Mouse (Mus musculus): ENCODE results near the gene Olfr313. TPM values are rescaled to one million over a fixed set of nuclear protein-coding genes. Genes with fewer than 3 reads are reported as not detected.
"Not testable (repeated sequence)": the region's sequence is repeated elsewhere in the genome, so short reads cannot be mapped to it uniquely, and the experiment has no call there.

Olfr313 gene
- total RNA-seq (2021): not detected

DNA sequence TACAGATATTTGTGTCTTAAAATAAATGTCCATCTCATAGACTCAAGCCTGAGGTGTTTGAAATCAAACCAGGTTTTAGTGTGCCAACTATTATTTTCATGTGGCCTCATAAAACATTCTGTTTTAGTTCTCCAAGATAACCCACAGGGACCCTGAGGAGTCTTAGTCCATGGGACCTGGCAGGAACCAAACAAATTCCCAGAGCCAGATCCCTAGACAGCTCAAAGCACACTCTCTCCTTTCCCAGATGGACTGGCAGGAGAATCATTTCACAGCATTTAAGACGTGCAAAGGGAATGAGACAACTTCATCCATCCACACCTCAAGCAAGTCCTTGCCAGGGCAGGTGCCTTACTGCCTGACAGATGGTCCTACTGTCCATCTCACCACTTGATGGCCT lies at the start of gene Olfr313:
Olfr313 (plus strand) TSS at position 301 of the 400 bp plus-strand sequence.
- intact Hi-C loops (cut with DNase I); DNase-seq (ENCODE audit: low spot score in 2 of 2): not testable (repeated sequence)

DNA sequence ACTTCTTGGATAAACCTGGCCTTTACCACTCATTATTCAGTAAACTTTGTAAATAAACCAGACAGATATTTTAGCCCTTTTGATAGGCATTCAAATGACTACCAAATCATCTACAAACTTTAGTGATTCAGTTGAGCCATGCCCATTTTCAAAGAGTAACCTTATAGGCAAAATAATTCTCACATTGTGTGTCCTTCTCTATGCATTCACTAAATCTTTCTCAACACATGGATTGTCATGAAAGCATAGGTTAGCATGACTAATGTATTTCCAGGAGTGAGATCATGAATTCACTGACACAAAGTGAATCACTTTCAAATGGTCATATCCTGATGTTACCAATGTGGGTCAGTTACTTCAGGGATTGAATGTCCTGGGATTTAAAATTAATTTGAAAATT lies 41.9 kb upstream of the Olfr313 start, which contains the start of gene Olfr315:
Olfr315 (plus strand) TSS at position 301 of the 400 bp plus-strand sequence.
- intact Hi-C loops (cut with DNase I): no loop called here
- no peak for DNase-seq (ENCODE audit: low spot score in 2 of 2)

DNA sequence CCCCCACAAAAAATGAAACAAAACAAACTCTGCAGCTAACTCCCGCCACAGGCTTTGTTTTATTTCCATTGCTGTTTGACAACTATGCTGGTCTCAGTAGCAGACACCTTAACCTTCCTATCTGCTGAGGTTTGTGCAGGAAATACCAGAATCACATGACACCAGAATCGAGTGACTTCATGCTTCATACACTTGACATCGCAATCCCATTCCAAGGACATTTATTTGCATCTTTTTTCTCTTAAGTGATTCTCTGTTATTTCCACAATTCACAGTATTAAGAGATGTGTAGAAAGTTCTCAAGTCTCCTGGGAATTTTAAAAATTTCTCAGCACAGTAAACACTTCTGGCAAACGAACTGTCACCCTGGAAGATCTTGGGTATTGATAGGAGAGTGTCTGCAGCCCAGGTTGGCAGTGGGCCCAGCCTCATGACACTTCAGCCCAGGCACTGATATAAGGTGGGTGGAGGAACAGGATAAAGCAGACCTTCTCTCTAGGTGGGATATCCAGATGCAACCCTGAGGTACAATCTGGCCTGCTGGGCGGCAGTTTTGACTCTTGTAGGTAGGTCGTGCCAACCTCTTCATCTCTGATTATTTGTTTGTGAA lies 32.2 kb upstream of the Olfr313 start, which contains the start of gene Olfr314:
Olfr314 (plus strand) TSS at position 473 of the 610 bp plus-strand sequence.
- DNase-seq (ENCODE audit: low spot score in 2 of 2): no peak
- intact Hi-C loops (cut with DNase I): no loop called here

DNA sequence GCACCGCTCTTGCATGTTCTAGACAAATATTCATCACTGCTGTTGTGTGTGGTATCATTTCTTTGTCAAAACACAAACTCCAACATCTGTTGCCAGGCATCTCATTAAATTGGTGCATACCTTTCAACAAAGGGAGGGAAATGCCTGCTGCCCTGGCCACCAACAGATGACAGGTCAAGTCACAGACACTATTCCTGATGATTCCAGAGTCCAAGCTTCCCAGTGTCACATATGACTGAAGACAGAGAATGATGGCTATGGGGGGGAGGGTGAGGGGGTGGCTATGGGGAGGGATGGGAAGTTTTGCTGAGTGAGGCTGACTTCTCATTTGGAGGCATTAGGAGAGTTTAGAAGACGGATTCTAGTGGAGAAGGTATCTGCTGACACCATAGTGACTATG lies 30.6 kb upstream of the Olfr313 start:
- DNase-seq (ENCODE audit: low spot score in 2 of 2): no peak
- intact Hi-C loops (cut with DNase I): no loop called here

DNA sequence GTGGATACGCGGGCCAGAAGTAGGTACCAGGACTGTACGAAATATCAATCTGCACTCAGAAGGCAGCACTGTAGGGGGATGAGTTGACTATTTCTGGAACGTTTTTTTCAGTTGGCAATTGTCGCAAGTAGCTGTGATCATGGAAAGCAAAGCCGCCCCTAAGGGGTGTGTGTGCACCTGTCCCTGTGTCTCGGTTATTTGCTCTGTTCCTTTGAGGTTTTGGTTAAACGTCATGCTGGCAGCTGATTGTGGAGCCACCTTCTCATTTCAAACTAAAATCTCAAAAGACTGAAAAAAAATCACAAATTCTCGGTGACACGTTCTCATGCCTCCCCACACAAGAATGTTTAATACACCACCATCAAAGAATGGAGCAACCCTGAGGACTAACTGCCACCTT lies 27.1 kb upstream of the Olfr313 start:
- no peak for DNase-seq (ENCODE audit: low spot score in 2 of 2)
- intact Hi-C loops (cut with DNase I): no loop called here

DNA sequence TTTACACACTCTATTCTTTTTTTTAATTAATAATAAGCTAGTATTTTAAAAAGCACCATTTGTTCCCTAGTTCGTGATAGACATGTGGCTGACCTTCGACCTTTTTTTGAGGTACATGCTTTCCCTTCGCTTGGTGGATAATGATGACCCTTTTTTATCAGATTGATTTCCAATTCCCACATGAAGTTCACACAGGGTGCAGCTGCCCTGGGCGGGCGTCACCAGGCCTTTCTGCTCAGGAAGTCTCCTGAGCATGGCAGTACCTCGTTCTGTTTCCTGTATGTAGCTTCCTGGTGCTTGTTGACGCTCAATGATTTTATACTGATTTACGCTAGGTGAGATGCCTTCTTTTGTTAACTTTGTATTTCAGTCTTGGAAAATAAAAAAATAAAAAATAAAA lies 26.5 kb upstream of the Olfr313 start:
- no peak for DNase-seq (ENCODE audit: low spot score in 2 of 2)
- intact Hi-C loops (cut with DNase I): no loop called here

GRCm38 (mm10) chr11:58789532-58789931 lies 25.3 kb upstream of the Olfr313 start:
- peak in 1 of 2 experiments; percentile 4 for DNase-seq (ENCODE audit: low spot score in 2 of 2)
- intact Hi-C loops (cut with DNase I): no loop called here

DNA sequence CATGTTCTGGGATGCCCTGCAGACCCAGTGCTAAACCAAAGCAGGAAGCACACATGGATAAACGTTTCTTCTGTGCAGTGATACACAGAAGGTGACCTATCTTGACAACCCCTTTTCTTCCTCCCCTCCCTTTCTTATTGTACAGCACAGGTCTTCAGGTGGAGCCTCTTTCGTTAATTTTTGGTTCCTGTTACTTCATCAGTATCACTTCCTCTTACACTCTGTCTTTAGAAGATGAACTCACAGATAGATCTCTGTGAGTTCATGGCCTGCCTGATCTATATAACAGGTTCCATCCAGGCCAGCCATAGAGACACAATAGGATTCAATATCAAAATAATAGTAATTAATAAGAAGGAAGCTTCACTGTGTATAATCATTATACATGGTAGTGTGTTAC lies 24.7 kb upstream of the Olfr313 start:
- intact Hi-C loops (cut with DNase I): no loop called here
- DNase-seq (ENCODE audit: low spot score in 2 of 2): no peak

- intact Hi-C loops (cut with DNase I): no loop called here
- no peak for DNase-seq (ENCODE audit: low spot score in 2 of 2)
These were observed 24.2 kb upstream of the Olfr313 start for GRCm38 (mm10) chr11:58790646-58791045.

- intact Hi-C loops (cut with DNase I): loop anchor here (5.0 kb wide), 1 partner anchor 51 kb away; the partner anchor contains the start of gene Gm12258
- DNase-seq (ENCODE audit: low spot score in 2 of 2): no peak
These were observed 18.9 kb upstream of the Olfr313 start for GRCm38 (mm10) chr11:58795856-58796255.

DNA sequence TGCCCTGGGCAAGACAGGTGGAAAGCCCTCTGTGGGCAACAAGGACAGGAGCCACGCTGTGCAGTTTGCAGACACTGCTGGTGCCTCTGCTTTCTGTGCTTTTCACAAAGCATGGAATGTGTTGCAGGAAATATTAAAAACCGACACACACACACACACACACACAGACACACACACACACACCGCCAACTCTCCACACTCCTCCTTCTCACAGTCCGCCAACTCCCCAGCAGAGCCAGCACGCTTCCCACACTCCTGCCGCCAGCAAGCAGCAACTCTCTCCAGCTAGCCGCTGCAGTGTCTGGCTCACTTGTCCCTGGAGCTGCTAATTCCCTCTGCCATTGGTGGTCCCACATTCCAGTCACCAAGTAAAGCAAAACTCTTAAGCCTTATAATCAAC lies 17.9 kb upstream of the Olfr313 start:
- intact Hi-C loops (cut with DNase I): loop anchor here (5.0 kb wide), 1 partner anchor 50 kb away; the partner anchor contains the start of gene Gm12258
- peak; percentile 76 to 89 for DNase-seq (ENCODE audit: low spot score in 2 of 2)

DNA sequence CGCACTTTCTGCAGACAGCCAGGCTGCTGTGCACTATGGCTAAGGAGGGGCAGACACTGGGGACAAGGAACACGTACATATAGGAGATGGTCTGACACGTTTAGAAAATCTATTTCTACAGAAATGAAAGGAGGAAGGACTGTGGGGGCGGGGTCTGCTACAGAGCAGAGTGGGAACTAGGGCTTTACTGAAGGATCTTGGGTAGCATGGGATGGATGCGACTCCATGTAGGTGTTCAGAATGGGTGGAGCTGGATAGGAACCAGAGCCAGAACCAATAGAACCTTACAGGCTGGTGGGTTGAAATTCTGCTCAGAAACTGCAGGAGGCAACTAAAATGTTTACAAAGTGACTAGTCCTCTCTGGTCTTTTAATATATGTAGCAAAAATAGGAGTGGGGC lies 15.1 kb upstream of the Olfr313 start:
- intact Hi-C loops (cut with DNase I): loop anchor here (5.0 kb wide), 1 partner anchor 48 kb away; the partner anchor contains the start of gene Gm12258

GRCm38 (mm10) chr11:58801558-58802228 lies 13.1 kb upstream of the Olfr313 start, which contains the start of gene Fam183b:
TSS of gene Fam183b (minus strand) at chr11:58801960.
- intact Hi-C loops (cut with DNase I): no loop called here
- DNase-seq (ENCODE audit: low spot score in 2 of 2): peak; percentile 19

More for the DNA sequence above, 15.1 kb upstream of the Olfr313 start:
- peak; percentile 9 to 61 for DNase-seq (ENCODE audit: low spot score in 2 of 2)

DNA sequence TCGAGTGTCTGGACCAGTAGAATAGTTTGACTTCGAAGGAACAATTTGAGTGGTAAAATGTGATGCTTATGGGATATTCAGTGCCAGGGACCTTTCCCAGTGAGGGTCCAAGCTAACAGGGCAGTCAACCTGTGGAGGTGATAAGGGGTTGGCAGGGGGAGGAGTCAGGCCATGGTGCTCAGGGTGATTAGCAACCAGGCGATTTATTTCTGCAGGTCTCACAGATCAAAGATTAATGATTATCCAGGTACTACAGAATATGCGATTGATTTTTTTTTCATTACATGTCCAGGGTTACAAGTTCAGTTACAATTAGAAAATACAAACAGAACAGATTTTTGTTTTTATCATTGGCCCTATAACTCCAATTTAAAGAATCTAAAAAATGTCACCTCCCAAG lies 10.9 kb upstream of the Olfr313 start:
- intact Hi-C loops (cut with DNase I): no loop called here
- DNase-seq (ENCODE audit: low spot score in 2 of 2): no peak

DNA sequence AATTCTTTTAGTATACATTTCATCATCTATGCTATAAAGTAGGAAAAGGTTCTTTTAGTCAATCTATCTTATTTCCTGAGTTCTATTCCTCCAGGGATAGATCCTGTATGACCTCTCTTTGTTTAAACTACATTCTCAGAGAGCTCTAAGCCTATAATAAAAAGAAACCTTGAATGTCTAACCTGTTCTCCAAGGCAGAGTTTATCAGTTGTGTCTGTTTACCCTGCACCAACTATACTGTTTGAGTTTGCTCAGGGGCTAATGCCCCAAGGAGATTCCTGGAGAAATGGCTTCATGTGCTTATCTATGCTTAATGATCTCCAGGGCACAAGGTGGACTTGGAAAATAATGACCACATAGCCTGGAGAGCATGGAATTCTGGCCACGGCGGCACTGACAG lies 10.4 kb upstream of the Olfr313 start:
- intact Hi-C loops (cut with DNase I): no loop called here
- no peak for DNase-seq (ENCODE audit: low spot score in 2 of 2)

DNA sequence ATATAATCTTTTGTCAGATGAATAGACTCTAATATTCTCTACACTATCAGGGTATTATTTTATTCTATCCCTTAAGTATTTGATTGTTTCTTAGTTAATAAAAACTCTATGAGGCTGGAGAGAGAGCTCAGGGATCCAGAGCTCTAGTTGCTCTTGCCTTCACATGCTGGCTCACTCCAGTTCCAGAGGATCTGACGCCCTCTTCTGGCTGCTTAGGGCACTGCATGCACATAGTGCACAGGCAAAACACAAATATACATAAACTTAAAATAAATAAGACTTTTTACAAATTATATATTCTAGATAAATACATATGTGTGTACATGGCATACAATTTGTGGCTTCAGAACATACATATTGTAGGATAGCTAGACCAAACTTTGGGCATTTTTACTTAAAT lies 2.8 kb upstream of the Olfr313 start:
- intact Hi-C loops (cut with DNase I): no loop called here
- no peak for DNase-seq (ENCODE audit: low spot score in 2 of 2)

DNA sequence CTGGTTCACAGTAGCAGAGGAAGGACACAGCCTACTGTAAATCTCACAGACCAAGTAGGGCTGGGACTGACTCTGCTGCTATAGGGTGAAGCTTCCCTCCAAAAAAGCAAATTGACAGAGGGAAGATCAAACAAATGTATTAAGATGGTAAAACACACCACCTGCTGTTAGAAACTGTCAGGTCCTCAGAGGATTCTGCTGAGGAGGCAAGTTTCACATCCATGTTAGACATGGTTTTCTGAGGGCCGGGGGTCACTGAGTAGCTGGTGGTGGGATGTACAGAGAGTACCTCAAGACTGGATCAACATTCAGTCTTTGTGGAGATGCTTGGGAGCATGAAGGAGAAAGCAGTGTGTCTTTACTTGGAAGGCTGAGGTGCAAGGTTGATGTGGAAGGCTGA lies 876 bp downstream of the Olfr313 start:
- intact Hi-C loops (cut with DNase I): no loop called here
- no peak for DNase-seq (ENCODE audit: low spot score in 2 of 2)

DNA sequence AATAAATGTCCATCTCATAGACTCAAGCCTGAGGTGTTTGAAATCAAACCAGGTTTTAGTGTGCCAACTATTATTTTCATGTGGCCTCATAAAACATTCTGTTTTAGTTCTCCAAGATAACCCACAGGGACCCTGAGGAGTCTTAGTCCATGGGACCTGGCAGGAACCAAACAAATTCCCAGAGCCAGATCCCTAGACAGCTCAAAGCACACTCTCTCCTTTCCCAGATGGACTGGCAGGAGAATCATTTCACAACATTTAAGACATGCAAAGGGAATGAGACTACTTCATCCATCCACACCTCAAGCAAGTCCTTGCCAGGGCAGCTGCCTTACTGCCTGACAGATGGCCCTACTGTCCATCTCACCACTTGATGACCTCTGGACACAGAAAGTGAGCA lies 14.1 kb downstream of the Olfr313 start, which contains the start of gene Olfr312:
Olfr312 (plus strand) TSS at position 301 of the 400 bp plus-strand sequence.
- intact Hi-C loops (cut with DNase I); DNase-seq (ENCODE audit: low spot score in 2 of 2): not testable (repeated sequence)

GRCm38 (mm10) chr11:58829764-58830163 lies 15.0 kb downstream of the Olfr313 start:
- intact Hi-C loops (cut with DNase I): no loop called here
- DNase-seq (ENCODE audit: low spot score in 2 of 2): no peak

- intact Hi-C loops (cut with DNase I); DNase-seq (ENCODE audit: low spot score in 2 of 2): not testable (repeated sequence)
These were observed 17.7 kb downstream of the Olfr313 start for GRCm38 (mm10) chr11:58832541-58832940.

DNA sequence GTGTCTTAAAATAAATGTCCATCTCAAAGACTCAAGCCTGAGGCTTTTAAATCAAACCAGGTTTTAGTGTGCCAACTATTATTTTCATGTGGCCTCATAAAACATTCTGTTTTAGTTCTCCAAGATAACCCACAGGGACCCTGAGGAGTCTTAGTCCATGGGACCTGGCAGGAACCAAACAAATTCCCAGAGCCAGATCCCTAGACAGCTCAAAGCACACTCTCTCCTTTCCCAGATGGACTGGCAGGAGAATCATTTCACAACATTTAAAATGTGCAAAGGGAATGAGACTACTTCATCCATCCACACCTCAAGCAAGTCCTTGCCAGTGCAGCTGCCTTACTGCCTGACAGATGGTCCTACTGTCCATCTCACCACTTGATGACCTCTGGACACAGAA lies 24.2 kb downstream of the Olfr313 start, which contains the start of gene Olfr311:
Olfr311 (plus strand) TSS at position 301 of the 400 bp plus-strand sequence.
- intact Hi-C loops (cut with DNase I); DNase-seq (ENCODE audit: low spot score in 2 of 2): not testable (repeated sequence)

Measured in left cerebral cortex, postnatal 25 days (tissue).